In the genomic region with DNA sequence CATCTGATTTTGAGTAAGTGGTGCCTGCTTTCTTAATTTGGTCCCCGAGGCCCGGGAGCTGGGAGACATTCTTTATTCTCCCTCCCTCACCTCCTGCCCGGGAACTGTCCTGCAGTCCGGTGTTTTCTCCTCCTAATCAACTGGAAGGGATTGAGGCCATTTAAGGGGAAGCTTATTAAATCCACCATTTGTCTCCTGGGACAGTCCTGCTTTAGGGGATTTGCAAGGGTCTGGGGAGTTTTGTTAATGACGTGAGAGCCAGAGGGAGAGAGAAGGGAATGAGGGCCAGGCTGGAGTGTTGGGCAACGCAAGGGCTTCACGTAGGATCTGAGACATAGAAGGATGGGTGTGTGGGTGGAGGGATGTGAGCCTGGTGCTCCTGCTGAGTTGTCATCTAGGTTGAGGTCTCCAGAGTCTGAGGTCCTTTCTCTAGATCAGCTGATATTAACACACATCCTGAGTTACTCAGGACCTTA, we compare ENCODE assay signal across 9 mouse cellular contexts.
A peak's percentile ranks its signal among the peaks of the same experiment; 100 is the strongest.
DNase-seq lines count a peak whose midpoint lies in the region; ATAC-seq lines count a peak whose summit lies in the region.
"Had no signal": no experiment of that assay in that cellular context is flagged by ENCODE, and none has a peak within 500 bp of the region (broad histone marks: within the 10 kb centered on the region; RNA-seq: fewer than 3 reads in every experiment).

No protein-coding gene starts in this region.

- 11% methylated on average over 7 of the region's 7 CpGs for WGBS in kidney, embryonic 14.5 days
- WGBS in forebrain, embryonic 12.5 days = 3% methylated on average over 7 of the region's 7 CpGs
- 10% methylated on average over 7 of the region's 7 CpGs for WGBS in intestine, embryonic 14.5 days
- 4% methylated on average over 7 of the region's 7 CpGs for WGBS in neural tube, embryonic 13.5 days

- no peak overlapping the region for H3K27ac ChIP-seq in kidney, embryonic 14.5 days (ENCODE audit: low read depth, low read length)
- peak overlapping the region; percentile 16; the same call in 1 of the 2 replicates for H3K27ac ChIP-seq in forebrain, embryonic 12.5 days
- H3K27ac ChIP-seq in intestine, embryonic 14.5 days (ENCODE audit: low read depth) = peak overlapping the region; percentile 33; the same call in 1 of the 2 replicates
- H3K27ac ChIP-seq in neural tube, embryonic 13.5 days (replicated peaks) = no peak overlapping the region

- H3K4me1 ChIP-seq in kidney, embryonic 14.5 days (ENCODE audit: control insufficient read depth, insufficient read depth, low read length) = peaks cover 28% of the 10 kb centered on the region
- peaks cover 58% of the 10 kb centered on the region for H3K4me1 ChIP-seq in forebrain, embryonic 12.5 days
- peaks cover 21% of the 10 kb centered on the region for H3K4me1 ChIP-seq in intestine, embryonic 14.5 days (replicated peaks; ENCODE audit: control insufficient read depth, insufficient read depth, low read length)
- H3K4me1 ChIP-seq in neural tube, embryonic 13.5 days (replicated peaks) = peaks cover 47% of the 10 kb centered on the region

- DNase-seq in kidney, postnatal 14 days = no peak
- DNase-seq in intestine, embryonic 14.5 days (ENCODE audit: low spot score) = no peak
- no peak for DNase-seq in urinary bladder, adult 18-20 months (ENCODE audit: low spot score in 2 of 2)
- no peak for DNase-seq in thymus, postnatal 36 days
- no peak for DNase-seq in frontal cortex, postnatal 25 days (ENCODE audit: low spot score in 2 of 2)

- H3K27me3 ChIP-seq in kidney, embryonic 14.5 days (ENCODE audit: control insufficient read depth, insufficient read depth, low read length) = no peaks in the 10 kb centered on the region
- peaks cover 46% of the 10 kb centered on the region for H3K27me3 ChIP-seq in forebrain, embryonic 12.5 days
- H3K27me3 ChIP-seq in intestine, embryonic 14.5 days (replicated peaks; ENCODE audit: control insufficient read depth, insufficient read depth, low read length) = no peaks in the 10 kb centered on the region
- H3K27me3 ChIP-seq in neural tube, embryonic 13.5 days = no peaks in the 10 kb centered on the region; the same call in 1 of the 2 replicates

- H3K9ac ChIP-seq in kidney, embryonic 14.5 days (ENCODE audit: low read depth, low read length) = no peak overlapping the region
- no peak overlapping the region for H3K9ac ChIP-seq in forebrain, embryonic 12.5 days
- no peak overlapping the region for H3K9ac ChIP-seq in intestine, embryonic 14.5 days (ENCODE audit: low read length)
- H3K9ac ChIP-seq in neural tube, embryonic 13.5 days = no peak overlapping the region

- no peaks in the 10 kb centered on the region for H3K36me3 ChIP-seq in kidney, embryonic 14.5 days (ENCODE audit: control insufficient read depth, insufficient read depth, low read length)
- H3K36me3 ChIP-seq in forebrain, embryonic 12.5 days (replicated peaks) = no peaks in the 10 kb centered on the region
- no peaks in the 10 kb centered on the region for H3K36me3 ChIP-seq in intestine, embryonic 14.5 days (ENCODE audit: control insufficient read depth, insufficient read depth, low read length)
- H3K36me3 ChIP-seq in neural tube, embryonic 13.5 days = no peaks in the 10 kb centered on the region

- no peak for ATAC-seq in kidney, embryonic 14.5 days (ENCODE audit: low FRiP score, low TSS enrichment)
- peak; percentile 44 for ATAC-seq in forebrain, embryonic 12.5 days (ENCODE audit: low FRiP score)
- ATAC-seq in intestine, embryonic 14.5 days (replicated peaks; ENCODE audit: low FRiP score, low TSS enrichment, low read depth) = peak; percentile 15; the same call in 1 of the 2 replicates
- ATAC-seq in neural tube, embryonic 13.5 days (ENCODE audit: low read depth) = no peak

- H3K4me3 ChIP-seq in kidney, embryonic 14.5 days (ENCODE audit: low read length) = no peak overlapping the region
- no peak overlapping the region for H3K4me3 ChIP-seq in forebrain, embryonic 12.5 days (replicated peaks)
- no peak overlapping the region for H3K4me3 ChIP-seq in intestine, embryonic 14.5 days (ENCODE audit: low read depth, low read length)
- H3K4me3 ChIP-seq in neural tube, embryonic 13.5 days = no peak overlapping the region
- H3K4me3 ChIP-seq: megakaryocyte, embryonic 14.5 days had no signal

- H3K9me3 ChIP-seq in kidney, embryonic 14.5 days (ENCODE audit: control insufficient read depth, low read length) = peaks cover 10% of the 10 kb centered on the region
- peaks cover 11% of the 10 kb centered on the region for H3K9me3 ChIP-seq in forebrain, embryonic 12.5 days
- peaks cover 5% of the 10 kb centered on the region; the same call in 1 of the 2 replicates for H3K9me3 ChIP-seq in intestine, embryonic 14.5 days (ENCODE audit: control insufficient read depth, low read length)
- H3K9me3 ChIP-seq in neural tube, embryonic 13.5 days = no peaks in the 10 kb centered on the region

- peak overlapping the region; percentile 22 for H3K4me2 ChIP-seq in kidney, embryonic 14.5 days (replicated peaks; ENCODE audit: low read depth, low read length)
- peak overlapping the region; percentile 19; the same call in 1 of the 2 replicates for H3K4me2 ChIP-seq in forebrain, embryonic 12.5 days
- H3K4me2 ChIP-seq in intestine, embryonic 14.5 days (ENCODE audit: low read length) = peak overlapping the region; percentile 37
- H3K4me2 ChIP-seq in neural tube, embryonic 13.5 days = peak overlapping the region; percentile 26; the same call in 1 of the 2 replicates

Comparison
In these comparisons a context has a peak if more than half of its experiments do, and no peak if none do; other contexts are left out.
1. ATAC-seq: peak in forebrain, embryonic 12.5 days (single experiment) and intestine, embryonic 14.5 days (single experiment); none in kidney, embryonic 14.5 days (single experiment) and neural tube, embryonic 13.5 days (single experiment).
2. H3K27ac ChIP-seq: peak in forebrain, embryonic 12.5 days (single experiment) and intestine, embryonic 14.5 days (single experiment); none in kidney, embryonic 14.5 days (single experiment) and neural tube, embryonic 13.5 days (single experiment).
3. Peak in every context shown above with its lines, with median percentiles within 50 percentile points of each other: H3K4me2 ChIP-seq.